Mouse (Mus musculus) MEL (cell line): ENCODE results near the gene Bcas3.

Experiments used
- CTCF ChIP-seq, 3 experiments: IDR thresholded peaks in 2 of 3; conservative IDR thresholded peaks in 1 of 3; 2 replicates each; pipeline ENCODE4 v1.5.1; 2011 to 2012; ENCODE audit warnings: low read length in 3 of 3, low read depth in 2 of 3, mild to moderate bottlenecking in 2 of 3, improper control_type of control experiment in 1 of 3, inconsistent platforms in 1 of 3, mixed read lengths in 1 of 3, moderate library complexity in 1 of 3; ENCODE audit not compliant: control insufficient read depth in 1 of 3, insufficient read depth in 1 of 3, poor library complexity in 1 of 3, severe bottlenecking in 1 of 3
- ELF1 ChIP-seq: IDR thresholded peaks from 2 replicates; pipeline ENCODE4 v1.6.1; 2014; ENCODE audit warnings: low read depth, mild to moderate bottlenecking, inconsistent platforms, low read length, improper control_type of control experiment, moderate library complexity
- ETS1 ChIP-seq: IDR thresholded peaks from 2 replicates; pipeline ENCODE4 v1.6.1; 2012; ENCODE audit warnings: low read depth, mild to moderate bottlenecking, inconsistent platforms, low read length, improper control_type of control experiment, moderate library complexity
- HCFC1 ChIP-seq: IDR thresholded peaks from 2 replicates; pipeline ENCODE4 v1.6.1; 2012; ENCODE audit warnings: low read depth, mild to moderate bottlenecking, inconsistent platforms, low read length, improper control_type of control experiment, moderate library complexity
- POLR2A ChIP-seq, 2 experiments: IDR thresholded peaks; 2 replicates each; pipeline ENCODE4 v1.6.1; 2011 to 2012; ENCODE audit warnings: low read length in 2 of 2, mild to moderate bottlenecking in 2 of 2, control low read depth in 1 of 2, improper control_type of control experiment in 1 of 2, low read depth in 1 of 2, moderate library complexity in 1 of 2; ENCODE audit not compliant: control insufficient read depth in 1 of 2, insufficient read depth in 1 of 2, poor library complexity in 1 of 2
- RAD21 ChIP-seq: IDR thresholded peaks from 2 replicates; pipeline ENCODE4 v1.6.1; 2011; ENCODE audit warnings: mild to moderate bottlenecking, low read depth, low read length, improper control_type of control experiment
- SMC3 ChIP-seq: IDR thresholded peaks from 2 replicates; pipeline ENCODE4 v1.6.1; 2011; ENCODE audit warnings: low read depth, low read length, improper control_type of control experiment

DNA sequence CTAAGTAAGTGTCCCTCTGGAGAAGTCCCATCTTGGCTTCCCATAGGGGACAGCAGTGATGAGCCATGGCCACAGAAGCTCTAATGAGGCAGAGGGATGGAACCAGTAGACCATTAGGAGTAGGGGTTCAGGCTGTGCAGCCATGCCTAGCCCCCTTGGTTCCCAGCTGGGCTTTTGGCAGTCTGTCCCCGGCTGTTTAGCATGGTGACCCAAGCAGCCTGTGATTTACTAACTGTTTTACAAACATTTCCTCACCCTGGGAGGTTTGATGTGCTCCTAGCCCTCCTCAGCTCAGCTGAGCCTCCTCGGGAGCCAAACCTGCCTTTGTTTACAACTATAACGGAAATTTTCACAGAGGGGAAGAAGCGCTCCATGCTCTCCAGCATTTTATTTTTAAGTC, 322.3 kb downstream of the Bcas3 start:
- TF ChIP-seq ELF1: no peak
- TF ChIP-seq SMC3: no peak
- no peak for TF ChIP-seq POLR2A (IDR thresholded peaks at IDR 0.05; ENCODE audit: control insufficient read depth in 1 of 2, insufficient read depth in 1 of 2, low read depth in 1 of 2, low read length in 2 of 2, poor library complexity in 1 of 2)
- TF ChIP-seq ETS1: no peak
- TF ChIP-seq CTCF (IDR thresholded peaks at IDR 0.05 in 2 of 3, conservative IDR thresholded peaks at IDR 0.05 in 1 of 3; ENCODE audit: control insufficient read depth in 1 of 3, insufficient read depth in 1 of 3, low read depth in 2 of 3, low read length in 3 of 3, poor library complexity in 1 of 3, severe bottlenecking in 1 of 3): no peak
- TF ChIP-seq HCFC1: no peak
- TF ChIP-seq RAD21: no peak
